Mouse (Mus musculus) embryonic facial prominence, embryonic 13.5 days (tissue): ENCODE results near the gene Ints1. TPM values are rescaled to one million over a fixed set of nuclear protein-coding genes. Genes with fewer than 3 reads are reported as not detected.

Source experiments
- ATAC-seq: fragments of 200-750 bp; cut with Nextera tagmentation; 2 replicates; pipeline ENCODE4 v1.8.0; 2017; ENCODE audit warnings: low read depth; ENCODE audit not compliant: insufficient number of reproducible peaks, insufficient read depth, low FRiP score, low TSS enrichment
- H3K27ac ChIP-seq: fragments of 300-500 bp; sonication (generic); 2 replicates; pipeline ENCODE4 v1.5.1; 2015; ENCODE audit warnings: moderate library complexity, mild to moderate bottlenecking, inconsistent platforms
- H3K27me3 ChIP-seq: fragments of 300-500 bp; sonication (generic); 2 replicates; pipeline ENCODE4 v1.6.1; 2015; ENCODE audit warnings: mild to moderate bottlenecking, inconsistent platforms
- H3K36me3 ChIP-seq: fragments of 300-500 bp; sonication (generic); 2 replicates; pipeline ENCODE4 v1.6.1; 2015; ENCODE audit warnings: mild to moderate bottlenecking, inconsistent platforms
- H3K4me1 ChIP-seq: fragments of 300-500 bp; sonication (generic); 2 replicates; pipeline ENCODE4 v1.6.1; 2015; ENCODE audit warnings: inconsistent platforms
- H3K4me2 ChIP-seq: fragments of 300-500 bp; sonication (generic); 2 replicates; pipeline ENCODE4 v1.6.1; 2015; ENCODE audit warnings: moderate library complexity, mild to moderate bottlenecking, inconsistent platforms
- H3K4me3 ChIP-seq: fragments of 300-500 bp; sonication (generic); 2 replicates; pipeline ENCODE4 v1.5.1; 2015; ENCODE audit warnings: mild to moderate bottlenecking, inconsistent platforms
- H3K9ac ChIP-seq: fragments of 300-500 bp; sonication (generic); 2 replicates; pipeline ENCODE4 v1.6.1; 2015; ENCODE audit warnings: mild to moderate bottlenecking, inconsistent platforms
- H3K9me3 ChIP-seq: fragments of 300-500 bp; sonication (generic); 2 replicates; pipeline ENCODE4 v1.6.1; 2016; ENCODE audit warnings: inconsistent platforms
- WGBS: fragments of 180-500 bp; shearing (Covaris S2); methylation state at CpG from one replicate; pipeline ENCODE4 v1.1.7; 2015; ENCODE audit warnings: mixed read lengths; 5-methylcytosine and 5-hydroxymethylcytosine counted together
- polyA plus RNA-seq: library from polyadenylated mRNA; unstranded; fragments of >200 nt; fragmentation: Nextera tagmentation; extraction: Ambion mirVana; gene quantifications from 2 replicates; pipeline ENCODE4 v1.2.1, GENCODE M21; 2015

Gene Ints1
- polyA plus RNA-seq, 1 experiment from 2014 or later: 29.0 TPM

- Histone ChIP-seq H3K36me3 (peaks cover 24% of the 10 kb centered on the region), H3K9ac (no peak overlapping the region), H3K4me2 (no peak overlapping the region), H3K27me3 (no peaks in the 10 kb centered on the region), H3K4me1 (peaks cover 40% of the 10 kb centered on the region), H3K9me3 (no peaks in the 10 kb centered on the region), H3K27ac (no peak overlapping the region), H3K4me3 (no peak overlapping the region)
- WGBS: 87% methylated on average over 9 of the region's 9 CpGs
- ATAC-seq: no peak
Measured at GRCm38 (mm10) chr5:139799041-139799440, 23.6 kb upstream of the Ints1 start.

- peak overlapping the region; percentile 32; the same call in 1 of the 2 replicates for H3K9ac ChIP-seq
Measured at GRCm38 (mm10) chr5:139798168-139798900, 22.9 kb upstream of the Ints1 start.

GRCm38 (mm10) chr5:139797473-139798167 is 22.1 kb upstream of the Ints1 start:
- Histone ChIP-seq H3K27ac (peak overlapping the region; percentile 68), H3K4me1 (peaks cover 30% of the 10 kb centered on the region)
- 36% methylated on average over 11 of the region's 11 CpGs for WGBS

More at GRCm38 (mm10) chr5:139798168-139798900, 22.9 kb upstream of the Ints1 start:
- Histone ChIP-seq H3K36me3 (peaks cover 24% of the 10 kb centered on the region), H3K4me3 (no peak overlapping the region), H3K27ac (0 out of 2 replicates have a peak overlapping the region, but pooled peaks have one; percentile 8), H3K4me2 (peak overlapping the region; percentile 26), H3K9me3 (no peaks in the 10 kb centered on the region), H3K27me3 (no peaks in the 10 kb centered on the region), H3K4me1 (peaks cover 33% of the 10 kb centered on the region)
- 49% methylated on average over 10 of the region's 12 CpGs for WGBS
- ATAC-seq: no peak

GRCm38 (mm10) chr5:139796900-139797299 is 21.4 kb upstream of the Ints1 start:
- Histone ChIP-seq H3K4me3 (peak overlapping the region; percentile 11; the same call in 1 of the 2 replicates), H3K36me3 (peaks cover 23% of the 10 kb centered on the region), H3K9ac (peak overlapping the region; percentile 54; the same call in 1 of the 2 replicates), H3K27me3 (0 out of 2 replicates have a peak, but pooled peaks cover 3% of the 10 kb centered on the region), H3K4me2 (peak overlapping the region; percentile 50), H3K4me1 (peaks cover 37% of the 10 kb centered on the region), H3K27ac (peak overlapping the region; percentile 68), H3K9me3 (no peaks in the 10 kb centered on the region)
- 15% methylated on average over 13 of the region's 13 CpGs for WGBS
- ATAC-seq: peak; percentile 64

More at GRCm38 (mm10) chr5:139797473-139798167, 22.1 kb upstream of the Ints1 start:
- Histone ChIP-seq H3K36me3 (peaks cover 24% of the 10 kb centered on the region), H3K9ac (peak overlapping the region; percentile 54; the same call in 1 of the 2 replicates), H3K27me3 (0 out of 2 replicates have a peak, but pooled peaks cover 1% of the 10 kb centered on the region), H3K9me3 (no peaks in the 10 kb centered on the region), H3K4me2 (peak overlapping the region; percentile 50), H3K4me3 (no peak overlapping the region)
- ATAC-seq: no peak

GRCm38 (mm10) chr5:139796001-139796620 is 20.6 kb upstream of the Ints1 start:
- no peaks in the 10 kb centered on the region for H3K9me3 ChIP-seq
- WGBS: 76% methylated on average over 9 of the region's 9 CpGs
- no peak overlapping the region for H3K9ac ChIP-seq
- 0 out of 2 replicates have a peak, but pooled peaks cover 3% of the 10 kb centered on the region for H3K27me3 ChIP-seq
- H3K4me2 ChIP-seq: no peak overlapping the region
- peaks cover 40% of the 10 kb centered on the region for H3K4me1 ChIP-seq
- H3K27ac ChIP-seq: peak overlapping the region; percentile 60; the same call in 1 of the 2 replicates
- ATAC-seq: no peak
- no peak overlapping the region for H3K4me3 ChIP-seq
- peaks cover 17% of the 10 kb centered on the region for H3K36me3 ChIP-seq

- ATAC-seq: no peak
- 68% methylated on average over 10 of the region's 10 CpGs for WGBS
- no peak overlapping the region for H3K27ac ChIP-seq
- no peak overlapping the region for H3K4me3 ChIP-seq
- H3K27me3 ChIP-seq: 0 out of 2 replicates have a peak, but pooled peaks cover 3% of the 10 kb centered on the region
- H3K36me3 ChIP-seq: peaks cover 5% of the 10 kb centered on the region; the same call in 1 of the 2 replicates
- H3K9ac ChIP-seq: no peak overlapping the region
- peaks cover 44% of the 10 kb centered on the region for H3K4me1 ChIP-seq
- H3K9me3 ChIP-seq: no peaks in the 10 kb centered on the region
- no peak overlapping the region for H3K4me2 ChIP-seq
Measured at GRCm38 (mm10) chr5:139794938-139795337, 19.5 kb upstream of the Ints1 start.

GRCm38 (mm10) chr5:139794137-139794536 is 18.7 kb upstream of the Ints1 start:
- peaks cover 44% of the 10 kb centered on the region for H3K4me1 ChIP-seq
- H3K9ac ChIP-seq: no peak overlapping the region; the same call in 1 of the 2 replicates
- H3K27ac ChIP-seq: no peak overlapping the region
- H3K4me2 ChIP-seq: no peak overlapping the region
- WGBS: 83% methylated on average over 5 of the region's 5 CpGs
- 0 out of 2 replicates have a peak, but pooled peaks cover 3% of the 10 kb centered on the region for H3K27me3 ChIP-seq
- H3K36me3 ChIP-seq: no peaks in the 10 kb centered on the region
- H3K4me3 ChIP-seq: no peak overlapping the region
- H3K9me3 ChIP-seq: no peaks in the 10 kb centered on the region
- no peak for ATAC-seq

GRCm38 (mm10) chr5:139793338-139794089 is 18.0 kb upstream of the Ints1 start:
- no peak for ATAC-seq
- H3K9ac ChIP-seq: no peak overlapping the region
- H3K27me3 ChIP-seq: 0 out of 2 replicates have a peak, but pooled peaks cover 3% of the 10 kb centered on the region
- peaks cover 43% of the 10 kb centered on the region for H3K4me1 ChIP-seq
- 60% methylated on average over 11 of the region's 11 CpGs for WGBS
- H3K27ac ChIP-seq: no peak overlapping the region
- H3K9me3 ChIP-seq: no peaks in the 10 kb centered on the region
- no peaks in the 10 kb centered on the region for H3K36me3 ChIP-seq
- peak overlapping the region; percentile 99 for H3K4me2 ChIP-seq
- no peak overlapping the region for H3K4me3 ChIP-seq

- Histone ChIP-seq H3K4me3 (peak overlapping the region; percentile 89; the same call in 1 of the 2 replicates), H3K27ac (no peak overlapping the region), H3K9me3 (no peaks in the 10 kb centered on the region), H3K4me1 (peaks cover 37% of the 10 kb centered on the region), H3K27me3 (0 out of 2 replicates have a peak, but pooled peaks cover 3% of the 10 kb centered on the region), H3K9ac (no peak overlapping the region), H3K4me2 (peak overlapping the region; percentile 99), H3K36me3 (no peaks in the 10 kb centered on the region)
- ATAC-seq: no peak
- WGBS: 51% methylated on average over 3 of the region's 3 CpGs
Measured at GRCm38 (mm10) chr5:139792966-139793337, 17.5 kb upstream of the Ints1 start.

- Histone ChIP-seq H3K4me2 (peak overlapping the region; percentile 99), H3K27me3 (0 out of 2 replicates have a peak, but pooled peaks cover 3% of the 10 kb centered on the region), H3K27ac (no peak overlapping the region), H3K4me1 (peaks cover 30% of the 10 kb centered on the region), H3K4me3 (peak overlapping the region; percentile 89), H3K9me3 (no peaks in the 10 kb centered on the region), H3K9ac (peak overlapping the region; percentile 80), H3K36me3 (no peaks in the 10 kb centered on the region)
- no peak for ATAC-seq
- 19% methylated on average over 11 of the region's 11 CpGs for WGBS
Measured at GRCm38 (mm10) chr5:139792159-139792775, 16.8 kb upstream of the Ints1 start.
